Mouse (Mus musculus) embryo, embryonic 11.5 days (tissue): ENCODE measurements at regions not wholly inside any gene's neighbourhood (a gene's known extent, or its start where the extent isn't known, plus 50 kb on each side); places are given as distances from the start of the nearest gene placed in this dataset.

Experiments
- DNase-seq: peaks from one replicate; pipeline ENCODE4 v3.0.0-alpha.2; 2012; ENCODE audit warnings: low read depth, low spot score

- no peak for DNase-seq
These were observed 782.1 kb upstream of the Cdh9 start for GRCm38 (mm10) chr15:15946280-15947110.

DNA sequence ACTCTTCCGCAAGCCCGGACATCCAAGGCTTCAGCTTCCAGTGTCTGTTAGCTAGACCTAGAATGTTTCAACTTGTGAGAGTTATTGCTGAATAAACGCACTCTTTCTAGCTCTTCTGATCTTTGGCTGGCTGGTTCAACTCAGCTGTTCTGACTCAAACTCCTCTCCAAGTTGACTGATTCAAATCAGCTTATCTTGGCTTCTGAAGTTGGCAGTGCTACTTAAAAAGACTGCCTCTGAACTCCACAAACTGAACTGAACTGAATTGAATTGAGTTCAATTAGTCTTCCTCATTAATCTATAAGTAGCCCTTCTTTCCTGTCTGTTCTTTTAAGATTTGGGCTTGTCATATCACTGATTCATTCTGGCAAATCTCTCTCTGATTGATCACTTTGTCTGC is 769.1 kb upstream of the Cdh9 start:
- DNase-seq = no peak

GRCm38 (mm10) chr15:15968518-15968917 is 760.0 kb upstream of the Cdh9 start:
- no peak for DNase-seq

DNA sequence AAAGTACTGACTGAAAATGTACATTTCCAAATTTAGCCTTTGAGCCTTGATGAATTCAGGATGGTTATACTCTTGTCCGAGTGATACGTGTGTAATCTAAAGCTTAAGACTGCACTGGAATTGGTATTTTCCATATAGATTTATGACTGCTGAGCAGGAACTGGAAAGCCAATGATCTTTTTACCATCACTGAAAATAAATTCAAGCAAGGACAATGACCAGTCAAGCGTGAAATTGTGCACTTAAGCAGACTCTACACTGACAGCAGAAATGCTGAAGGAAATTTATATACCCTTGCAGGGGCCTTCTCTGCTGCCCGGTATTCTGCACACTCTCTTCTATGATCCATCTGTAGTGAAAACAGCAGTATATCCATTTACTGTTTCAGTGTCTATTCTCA is 751.8 kb upstream of the Cdh9 start:
- peak; percentile 16 for DNase-seq
